Mouse (Mus musculus) limb, embryonic 12.5 days (tissue): ENCODE results near the gene Fxyd2. TPM values are rescaled to one million over a fixed set of nuclear protein-coding genes. Genes with fewer than 3 reads are reported as not detected.

Experiments used
- ATAC-seq: fragments of 200-750 bp; cut with Nextera tagmentation; 2 replicates; pipeline ENCODE4 v1.8.0; 2017; ENCODE audit warnings: low read depth, moderate TSS enrichment; ENCODE audit not compliant: insufficient number of reproducible peaks, insufficient read depth, low FRiP score, low TSS enrichment
- H3K27ac ChIP-seq: fragments of 300-500 bp; sonication (generic); 2 replicates; pipeline ENCODE4 v1.5.1; 2016; ENCODE audit warnings: mild to moderate bottlenecking, moderate library complexity
- H3K27me3 ChIP-seq: fragments of 300-500 bp; sonication (generic); 2 replicates; pipeline ENCODE4 v1.6.1; 2016; ENCODE audit warnings: mild to moderate bottlenecking, moderate library complexity
- H3K36me3 ChIP-seq: fragments of 300-500 bp; sonication (generic); 2 replicates; pipeline ENCODE4 v1.6.1; 2016; ENCODE audit warnings: mild to moderate bottlenecking, moderate library complexity
- H3K4me1 ChIP-seq: fragments of 300-500 bp; sonication (generic); replicated peaks from 2 replicates; pipeline ENCODE4 v1.6.1; 2016
- H3K4me2 ChIP-seq: fragments of 300-500 bp; sonication (generic); 2 replicates; pipeline ENCODE4 v1.6.1; 2016; ENCODE audit warnings: mild to moderate bottlenecking, moderate library complexity
- H3K4me3 ChIP-seq: fragments of 300-500 bp; sonication (generic); replicated peaks from 2 replicates; pipeline ENCODE4 v1.5.1; 2016; ENCODE audit warnings: mild to moderate bottlenecking
- H3K9ac ChIP-seq: fragments of 300-500 bp; sonication (generic); replicated peaks from 2 replicates; pipeline ENCODE4 v1.6.1; 2016; ENCODE audit warnings: mild to moderate bottlenecking, moderate library complexity
- H3K9me3 ChIP-seq: fragments of 300-500 bp; sonication (generic); 2 replicates; pipeline ENCODE4 v1.6.1; 2016; ENCODE audit warnings: mild to moderate bottlenecking, moderate library complexity
- WGBS: fragments of 180-500 bp; shearing (Covaris S2); methylation state at CpG from one replicate; pipeline ENCODE4 v1.1.7; 2016; 5-methylcytosine and 5-hydroxymethylcytosine counted together
- polyA plus RNA-seq: library from polyadenylated mRNA; unstranded; fragments of >200 nt; fragmentation: Nextera tagmentation; extraction: Ambion mirVana; gene quantifications from 2 replicates; pipeline ENCODE4 v1.2.1, GENCODE M21; 2016

Gene Fxyd2
- polyA plus RNA-seq, 1 experiment from 2014 or later = 1.9 TPM

DNA sequence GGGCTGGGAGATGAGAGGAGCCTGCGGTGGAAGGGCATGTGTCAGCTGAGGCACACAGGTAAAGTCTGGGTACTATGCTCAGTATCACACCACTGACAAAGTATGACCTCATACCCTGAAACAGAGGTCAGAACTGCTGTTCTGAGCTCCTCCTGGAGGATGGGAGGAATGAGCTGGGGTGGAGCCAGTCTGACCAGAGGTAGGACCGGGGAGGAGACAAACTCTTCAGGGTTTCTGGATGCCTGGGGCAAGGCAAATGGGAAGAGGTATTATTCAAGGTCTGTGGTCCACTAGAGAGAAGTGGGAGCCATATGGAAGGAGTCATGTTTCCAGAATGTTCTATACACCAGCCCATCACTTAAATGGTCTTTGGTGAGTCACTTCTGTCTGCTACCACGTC lies 11.6 kb downstream of the Fxyd2 start:
- ATAC-seq = no peak
- H3K9me3 ChIP-seq = no peaks in the 10 kb centered on the region
- peaks cover 17% of the 10 kb centered on the region for H3K27me3 ChIP-seq
- WGBS = 73% methylated on average over 3 of the region's 3 CpGs
- no peaks in the 10 kb centered on the region for H3K4me1 ChIP-seq
- no peak overlapping the region for H3K4me3 ChIP-seq
- no peak overlapping the region for H3K27ac ChIP-seq
- no peaks in the 10 kb centered on the region for H3K36me3 ChIP-seq
- H3K9ac ChIP-seq = no peak overlapping the region
- no peak overlapping the region for H3K4me2 ChIP-seq

DNA sequence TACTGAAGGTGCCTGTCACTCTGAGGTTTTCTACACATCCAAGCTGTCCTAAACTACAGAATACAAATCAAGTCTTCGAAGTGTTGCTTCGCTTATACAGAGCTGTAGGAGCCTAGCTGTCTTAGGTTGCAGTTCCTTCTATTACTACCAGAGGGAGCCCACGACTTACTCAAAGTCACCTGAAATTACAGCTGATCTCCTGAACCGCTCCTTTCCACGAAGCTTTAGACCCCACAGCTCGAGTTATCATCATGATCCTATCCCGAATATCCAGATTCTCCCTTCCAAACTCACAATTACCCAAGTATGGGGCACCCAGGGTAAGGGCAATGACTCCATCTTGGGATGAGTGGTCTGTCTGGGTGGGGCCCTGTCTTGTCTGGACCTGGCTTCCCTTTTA lies 12.3 kb downstream of the Fxyd2 start:
- 26% methylated on average over 7 of the region's 7 CpGs for WGBS
- peaks cover 17% of the 10 kb centered on the region for H3K27me3 ChIP-seq
- H3K9me3 ChIP-seq = no peaks in the 10 kb centered on the region
- no peak; the same call in 1 of the 2 replicates for ATAC-seq
- no peak overlapping the region for H3K9ac ChIP-seq
- 0 out of 2 replicates have a peak overlapping the region, but pooled peaks have one; percentile 15 for H3K4me3 ChIP-seq
- H3K27ac ChIP-seq = no peak overlapping the region
- H3K4me1 ChIP-seq = no peaks in the 10 kb centered on the region
- H3K4me2 ChIP-seq = peak overlapping the region; percentile 46
- H3K36me3 ChIP-seq = no peaks in the 10 kb centered on the region

- H3K4me1 ChIP-seq = no peaks in the 10 kb centered on the region
- no peak for ATAC-seq
- 0 out of 2 replicates have a peak overlapping the region, but pooled peaks have one; percentile 15 for H3K4me3 ChIP-seq
- no peak overlapping the region for H3K9ac ChIP-seq
- peaks cover 17% of the 10 kb centered on the region for H3K27me3 ChIP-seq
- no peaks in the 10 kb centered on the region for H3K9me3 ChIP-seq
- no peak overlapping the region for H3K27ac ChIP-seq
- H3K4me2 ChIP-seq = peak overlapping the region; percentile 46
- H3K36me3 ChIP-seq = no peaks in the 10 kb centered on the region
- 8% methylated on average over 10 of the region's 10 CpGs for WGBS
These were observed 12.8 kb downstream of the Fxyd2 start for GRCm38 (mm10) chr9:45412287-45412686.

DNA sequence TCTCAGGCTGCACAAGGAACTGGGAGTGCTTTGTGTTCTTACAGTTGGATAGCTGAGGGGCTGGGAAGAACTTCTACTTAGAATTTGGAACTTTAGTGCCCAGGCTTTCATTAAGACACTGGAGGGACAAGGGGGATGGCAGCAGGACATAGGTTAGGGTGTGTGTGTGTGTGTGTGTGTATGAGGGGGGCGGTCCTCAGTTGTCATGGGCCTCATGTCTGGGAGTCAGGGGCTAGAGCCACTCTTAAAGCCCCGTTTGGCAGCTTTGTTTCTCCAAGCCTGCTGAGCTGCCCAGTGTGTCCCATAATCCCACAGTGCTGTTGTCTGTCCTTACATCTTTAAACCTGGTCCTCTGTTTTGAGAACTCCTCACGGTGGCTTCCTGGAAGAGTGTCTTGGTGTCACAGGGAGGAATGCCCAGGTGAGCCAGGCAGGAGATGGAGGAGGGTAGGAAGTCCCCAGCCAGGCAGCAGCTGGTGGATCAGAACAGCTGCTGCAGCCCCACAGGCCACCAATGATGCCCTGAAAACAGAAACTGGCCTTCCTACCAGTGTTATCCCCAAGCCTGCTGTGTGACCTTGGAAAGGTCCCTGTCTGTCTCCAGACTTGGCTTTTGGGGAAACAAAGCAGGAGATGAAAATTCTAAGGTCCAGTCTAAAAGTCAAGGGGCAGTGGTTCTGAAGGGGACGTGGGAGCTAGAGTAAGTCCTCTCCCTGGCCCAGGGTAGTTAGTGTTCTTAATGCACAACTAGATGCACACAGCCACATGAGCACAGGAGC lies 13.4 kb downstream of the Fxyd2 start:
- 70% methylated on average over 4 of the region's 4 CpGs for WGBS
- no peak for ATAC-seq

DNA sequence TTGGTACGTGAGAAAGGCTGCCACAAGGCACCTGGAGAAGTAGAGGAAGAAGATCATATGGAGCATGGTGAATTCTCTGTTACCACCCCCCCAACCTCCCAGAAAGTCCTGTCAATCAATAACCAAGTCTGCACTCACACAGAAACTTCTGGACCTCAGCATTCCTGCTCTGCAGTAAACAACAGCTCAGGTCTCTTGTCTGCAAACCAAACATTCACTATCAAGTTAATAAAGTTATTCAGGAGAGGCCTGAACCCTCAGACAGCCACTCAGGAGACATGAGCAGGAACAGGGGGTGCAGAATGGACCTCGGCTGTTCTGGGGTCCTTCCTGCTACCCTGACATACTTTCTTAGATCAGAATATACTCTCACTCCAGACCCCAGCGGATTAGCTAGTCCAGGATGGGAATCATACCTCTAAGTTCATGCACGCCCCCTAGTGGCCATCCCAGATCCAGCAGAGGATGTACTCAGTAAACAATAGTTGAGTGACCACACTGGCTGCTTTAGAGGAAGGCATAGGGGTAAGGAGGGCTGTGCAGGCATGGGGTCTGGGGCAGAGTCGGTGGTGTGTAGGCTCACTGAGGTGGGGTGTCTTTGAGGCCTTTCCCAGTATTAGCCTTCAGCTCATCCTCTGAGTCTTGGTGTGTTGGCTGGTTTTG lies 14.1 kb downstream of the Fxyd2 start:
- ATAC-seq = no peak

More for the DNA sequence above, 13.4 kb downstream of the Fxyd2 start:
- H3K36me3 ChIP-seq = no peaks in the 10 kb centered on the region
- H3K27me3 ChIP-seq = peaks cover 17% of the 10 kb centered on the region
- H3K9ac ChIP-seq = no peak overlapping the region
- H3K4me1 ChIP-seq = no peaks in the 10 kb centered on the region
- H3K4me2 ChIP-seq = no peak overlapping the region
- H3K9me3 ChIP-seq = no peaks in the 10 kb centered on the region
- H3K27ac ChIP-seq = no peak overlapping the region
- no peak overlapping the region for H3K4me3 ChIP-seq

DNA sequence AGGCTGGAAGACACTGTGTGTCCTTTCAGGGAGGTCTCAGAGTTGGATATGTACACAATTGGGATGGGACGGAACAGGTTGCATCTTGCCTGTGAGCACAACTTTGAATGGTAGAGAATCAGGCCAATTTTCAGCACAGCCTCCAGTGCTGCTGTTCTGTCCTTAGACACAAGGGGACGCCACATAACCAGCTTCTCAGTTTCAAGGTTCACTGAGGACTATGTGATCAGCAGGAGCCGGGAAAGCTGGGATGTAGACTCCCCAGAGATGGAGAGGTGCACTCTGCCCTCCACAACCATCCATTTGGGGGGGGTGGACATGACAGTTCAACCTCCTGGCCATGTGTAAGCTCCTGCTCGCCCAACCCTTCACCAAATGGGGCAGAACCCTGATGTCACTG lies 16.4 kb downstream of the Fxyd2 start:
- Histone ChIP-seq H3K36me3 (no peaks in the 10 kb centered on the region), H3K4me1 (no peaks in the 10 kb centered on the region), H3K9ac (no peak overlapping the region), H3K27me3 (no peaks in the 10 kb centered on the region; the same call in none of the 2 replicates), H3K4me2 (no peak overlapping the region), H3K9me3 (no peaks in the 10 kb centered on the region), H3K27ac (no peak overlapping the region), H3K4me3 (no peak overlapping the region)
- WGBS = 44% methylated on average over 4 of the region's 4 CpGs
- no peak for ATAC-seq

More for the DNA sequence above, 14.1 kb downstream of the Fxyd2 start:
- Histone ChIP-seq H3K9me3 (no peaks in the 10 kb centered on the region), H3K4me3 (no peak overlapping the region), H3K27ac (no peak overlapping the region), H3K4me2 (no peak overlapping the region), H3K9ac (no peak overlapping the region), H3K4me1 (no peaks in the 10 kb centered on the region), H3K27me3 (peaks cover 17% of the 10 kb centered on the region), H3K36me3 (no peaks in the 10 kb centered on the region)
- WGBS = 53% methylated on average over 5 of the region's 5 CpGs

DNA sequence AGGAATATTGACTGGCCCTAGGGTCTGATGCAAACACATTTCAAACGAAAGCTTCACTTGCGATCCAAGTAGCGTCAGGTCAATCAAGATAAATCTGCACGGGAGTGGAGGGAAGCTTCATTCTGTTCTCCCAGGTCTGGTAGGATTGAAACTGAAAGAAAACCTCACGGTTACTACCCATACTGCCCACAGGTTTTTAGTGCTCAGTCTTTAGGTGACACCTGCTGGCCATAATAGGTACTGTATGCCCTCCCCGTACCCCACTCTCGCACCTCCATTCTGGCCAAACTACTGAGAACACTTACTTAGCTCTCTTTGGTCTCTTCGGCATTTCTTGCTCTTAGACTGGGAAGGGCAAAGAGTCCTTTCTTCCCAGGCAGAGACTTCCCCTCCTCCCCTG lies 17.8 kb downstream of the Fxyd2 start:
- no peak overlapping the region for H3K27ac ChIP-seq
- H3K4me2 ChIP-seq = no peak overlapping the region
- H3K9ac ChIP-seq = no peak overlapping the region
- no peaks in the 10 kb centered on the region for H3K9me3 ChIP-seq
- no peak for ATAC-seq
- no peaks in the 10 kb centered on the region for H3K4me1 ChIP-seq
- H3K27me3 ChIP-seq = no peaks in the 10 kb centered on the region; the same call in none of the 2 replicates
- H3K36me3 ChIP-seq = no peaks in the 10 kb centered on the region
- WGBS = 24% methylated on average over 8 of the region's 8 CpGs
- H3K4me3 ChIP-seq = no peak overlapping the region

DNA sequence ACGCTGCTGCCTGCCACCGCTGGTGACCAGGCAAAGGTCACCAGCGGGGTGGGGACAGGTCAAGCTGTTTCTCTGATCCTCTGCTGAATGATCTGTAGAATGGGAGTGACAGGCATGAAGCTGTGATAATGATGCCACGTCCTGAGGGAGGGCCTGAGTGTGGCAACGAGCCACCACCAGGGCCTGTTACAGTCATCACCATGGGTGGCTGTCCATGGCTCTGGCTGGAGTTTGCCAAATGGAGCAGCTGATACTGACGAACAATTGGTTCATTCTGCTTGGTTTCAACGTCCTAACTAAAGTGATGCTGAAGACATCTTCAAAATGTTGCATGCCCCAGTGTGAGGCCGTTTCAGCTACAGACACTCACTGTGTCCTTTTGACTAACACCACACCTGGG lies 18.8 kb downstream of the Fxyd2 start:
- 59% methylated on average over 8 of the region's 8 CpGs for WGBS
- H3K4me1 ChIP-seq = no peaks in the 10 kb centered on the region
- ATAC-seq = no peak

DNA sequence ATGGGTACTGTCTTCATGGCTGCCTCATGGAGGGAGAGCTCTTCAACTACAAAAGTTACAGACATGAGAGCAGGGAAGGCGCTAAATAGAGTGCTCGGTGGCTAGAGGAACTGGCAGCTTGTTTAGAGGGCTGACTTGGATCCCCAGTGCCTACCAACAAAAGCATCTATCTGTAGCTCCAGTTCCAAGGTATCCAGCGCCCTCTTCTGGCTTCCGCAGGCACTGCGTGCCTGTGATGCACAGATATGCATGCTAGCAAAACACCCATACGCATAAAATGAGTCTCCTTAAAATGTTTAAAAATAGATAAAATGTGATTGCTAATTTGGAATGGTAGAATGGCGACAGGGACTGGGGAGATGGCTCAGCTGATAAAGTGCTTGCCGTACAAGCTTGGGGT lies 21.7 kb downstream of the Fxyd2 start:
- Histone ChIP-seq H3K9me3 (no peaks in the 10 kb centered on the region), H3K4me2 (no peak overlapping the region), H3K9ac (no peak overlapping the region), H3K27me3 (peaks cover 11% of the 10 kb centered on the region), H3K36me3 (no peaks in the 10 kb centered on the region), H3K4me3 (no peak overlapping the region), H3K4me1 (no peaks in the 10 kb centered on the region), H3K27ac (no peak overlapping the region)
- no peak for ATAC-seq
- WGBS = 69% methylated on average over 8 of the region's 8 CpGs

More for the DNA sequence above, 18.8 kb downstream of the Fxyd2 start:
- Histone ChIP-seq H3K9me3 (no peaks in the 10 kb centered on the region), H3K4me3 (no peak overlapping the region), H3K4me2 (no peak overlapping the region), H3K36me3 (no peaks in the 10 kb centered on the region), H3K9ac (no peak overlapping the region), H3K27me3 (no peaks in the 10 kb centered on the region), H3K27ac (no peak overlapping the region)

DNA sequence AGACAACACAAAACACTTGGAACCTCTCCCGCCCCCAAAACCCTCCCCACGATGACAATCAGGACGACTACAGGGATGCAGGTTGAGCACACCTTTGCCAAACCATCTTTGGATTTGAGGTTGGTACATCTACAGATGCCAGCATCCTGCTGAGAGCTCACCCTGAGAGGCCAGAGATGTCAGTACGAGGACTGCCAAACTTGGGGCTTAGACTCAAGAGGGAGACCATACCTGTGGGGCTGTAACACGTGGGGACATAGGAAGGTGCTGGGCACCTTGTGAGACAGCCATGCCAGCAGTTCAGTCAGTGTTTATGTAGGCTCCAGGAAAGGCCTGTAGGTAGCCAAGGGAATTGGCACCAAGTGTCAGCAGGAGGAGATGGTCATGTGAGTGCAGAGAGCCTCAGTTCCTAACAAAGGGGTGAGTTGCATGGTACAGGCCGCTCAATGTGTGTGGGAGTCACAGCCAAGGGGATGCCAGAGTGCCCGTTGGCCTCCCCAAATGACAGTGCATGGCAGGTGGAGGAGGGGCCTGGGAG lies 23.4 kb downstream of the Fxyd2 start:
- Histone ChIP-seq H3K9ac (no peak overlapping the region), H3K9me3 (no peaks in the 10 kb centered on the region), H3K36me3 (no peaks in the 10 kb centered on the region), H3K27ac (no peak overlapping the region), H3K4me1 (no peaks in the 10 kb centered on the region), H3K4me3 (no peak overlapping the region), H3K4me2 (no peak overlapping the region), H3K27me3 (peaks cover 26% of the 10 kb centered on the region)
- no peak for ATAC-seq
- WGBS = 74% methylated on average over 7 of the region's 7 CpGs

DNA sequence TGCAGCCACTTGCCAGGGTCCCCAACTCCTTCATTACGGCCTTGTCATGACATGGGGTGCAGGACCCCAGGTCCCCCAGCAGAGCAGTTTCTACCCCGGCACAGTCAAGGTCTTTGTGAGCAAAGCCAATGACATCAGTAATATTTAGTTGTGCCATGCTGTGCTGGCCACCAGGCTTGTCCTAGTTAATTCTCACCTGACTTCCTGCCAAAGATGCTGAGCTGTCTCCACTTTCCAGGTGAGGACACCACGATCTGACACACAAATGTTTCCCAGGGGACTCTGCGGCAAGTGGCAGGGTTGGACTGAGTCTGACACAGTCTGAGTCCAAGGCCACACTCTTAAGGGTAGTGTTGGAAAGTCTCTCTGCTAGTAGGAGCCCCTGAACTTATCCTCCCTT lies 27.0 kb downstream of the Fxyd2 start, which contains the start of gene Dscaml1:
Gene Dscaml1 (plus strand): TSS at position 173 of the 400 bp plus-strand sequence.
- H3K4me3 ChIP-seq = no peak within 1 kb of the TSS
- 83% methylated on average over 4 of the region's 4 CpGs for WGBS
- H3K36me3 ChIP-seq = no peaks in the 10 kb centered on the region
- no peak within 1 kb of the TSS for H3K4me2 ChIP-seq
- H3K9ac ChIP-seq = no peak within 1 kb of the TSS
- H3K27me3 ChIP-seq = peaks cover 63% of the 10 kb centered on the region
- no peak within 1 kb of the TSS for H3K27ac ChIP-seq
- H3K9me3 ChIP-seq = no peaks in the 10 kb centered on the region
- ATAC-seq = no peak
- H3K4me1 ChIP-seq = peaks cover 15% of the 10 kb centered on the region
